Mouse (Mus musculus): ENCODE results near the gene Psmb6.
"Not testable (repeated sequence)": the region's sequence is repeated elsewhere in the genome, so short reads cannot be mapped to it uniquely, and the experiment has no call there.

Gene Psmb6

DNA sequence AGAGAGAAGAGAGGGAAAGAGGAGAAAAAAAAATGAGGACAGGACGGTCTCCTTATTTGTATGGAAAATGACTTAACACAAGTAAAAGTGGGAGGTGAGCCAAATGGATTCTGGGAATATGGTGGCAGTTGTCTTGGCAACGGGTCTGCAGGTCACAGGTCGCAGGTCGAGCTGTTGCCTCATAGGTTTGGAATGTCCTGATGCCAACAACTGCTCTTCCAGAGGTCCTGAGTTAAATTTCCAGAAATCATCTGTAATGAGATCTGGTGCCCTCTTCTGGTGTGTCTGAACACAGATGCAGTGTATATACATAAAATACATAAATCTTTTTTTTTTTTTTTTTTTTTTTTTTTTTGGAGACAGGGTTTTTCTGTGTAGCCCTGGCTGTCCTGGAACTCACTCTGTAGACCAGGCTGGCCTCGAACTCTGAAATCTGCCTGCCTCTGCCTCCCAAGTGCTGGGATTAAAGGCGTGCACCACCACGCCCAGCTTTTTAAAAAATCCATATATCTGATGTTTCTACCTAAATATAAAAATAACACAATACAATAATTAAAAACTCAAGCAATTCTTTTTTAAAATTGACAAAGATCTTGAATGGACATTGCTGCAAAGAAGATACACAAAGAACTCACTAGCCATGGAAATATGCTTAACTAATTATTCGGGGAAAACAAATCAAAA, 1.7 kb upstream of the Psmb6 start:
- DNase-seq (ENCODE audit: low read depth in 1 of 2, low spot score in 2 of 2): not testable (repeated sequence)

DNA sequence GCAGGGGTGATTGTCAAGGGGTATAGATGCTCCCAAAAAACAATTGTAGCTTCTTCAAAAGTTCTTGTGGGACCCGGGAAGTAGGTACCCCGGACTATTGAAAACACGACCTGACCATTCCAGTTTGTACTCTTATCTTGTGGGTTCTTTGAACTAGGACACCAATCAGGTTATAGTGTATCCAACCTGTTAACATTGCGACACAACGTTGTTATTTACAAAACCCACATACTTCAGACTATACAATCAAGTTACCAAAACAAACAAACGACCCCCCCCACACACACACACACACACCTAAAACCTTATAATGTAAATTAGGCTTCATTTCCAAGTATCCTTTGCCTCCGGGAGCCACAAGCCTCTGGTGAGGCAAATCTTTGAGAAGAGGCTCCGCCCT, 385 bp upstream of the Psmb6 start:
- no peak for DNase-seq (ENCODE audit: low read depth in 1 of 2, low spot score in 2 of 2)

DNA sequence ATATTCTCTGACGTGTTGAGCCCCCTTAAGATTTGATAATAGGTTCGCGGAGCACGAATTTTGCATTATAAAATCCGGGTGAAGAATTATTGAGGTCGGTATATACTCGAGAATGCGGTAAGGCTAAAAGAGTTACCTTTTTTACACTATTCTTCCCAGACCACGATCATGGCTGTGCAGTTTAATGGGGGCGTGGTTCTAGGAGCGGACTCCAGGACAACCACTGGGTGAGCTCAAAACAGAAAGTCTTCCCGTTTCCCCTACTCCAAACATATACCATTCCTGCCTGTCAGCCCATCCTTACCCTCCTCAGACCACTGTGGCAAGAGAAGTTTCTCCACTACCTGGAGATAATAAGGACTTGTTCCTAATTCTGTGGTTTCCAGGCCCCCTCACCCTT, 559 bp downstream of the Psmb6 start:
- no peak for DNase-seq (ENCODE audit: low read depth in 1 of 2, low spot score in 2 of 2)

DNA sequence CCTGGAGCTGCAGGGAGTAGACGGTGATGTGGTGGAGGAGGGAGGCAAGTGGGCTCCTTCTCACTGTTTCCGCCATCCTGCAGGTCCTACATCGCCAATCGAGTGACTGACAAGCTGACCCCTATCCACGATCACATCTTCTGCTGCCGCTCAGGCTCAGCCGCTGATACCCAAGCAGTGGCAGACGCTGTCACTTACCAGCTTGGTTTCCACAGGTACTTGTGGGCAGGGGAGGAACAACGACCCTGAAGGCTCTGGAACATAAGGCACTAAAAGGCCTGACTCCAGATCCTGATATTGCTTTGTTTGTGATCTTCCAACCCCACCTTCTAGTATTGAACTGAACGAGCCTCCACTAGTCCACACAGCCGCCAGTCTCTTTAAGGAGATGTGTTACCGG, 1.0 kb downstream of the Psmb6 start:
- DNase-seq (ENCODE audit: low read depth in 1 of 2, low spot score in 2 of 2): no peak

DNA sequence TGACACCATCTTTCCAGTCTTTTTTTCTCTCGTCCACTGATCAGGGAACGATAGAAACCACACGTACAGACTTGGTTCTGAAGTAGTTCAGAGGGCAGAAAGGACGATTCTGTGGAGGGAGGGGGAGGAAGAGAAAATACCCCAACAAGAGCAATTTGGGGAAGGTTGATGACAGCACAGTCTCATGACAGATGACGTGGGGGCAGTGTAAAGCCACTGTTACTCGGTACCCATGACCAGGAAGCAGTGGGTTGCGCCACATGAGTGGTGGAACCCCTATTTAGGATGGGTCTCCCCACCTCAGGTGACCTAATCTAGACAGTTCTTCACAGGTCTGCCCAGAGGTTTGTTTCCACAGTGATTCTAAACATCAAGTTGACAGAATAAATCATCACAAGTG, 3.4 kb downstream of the Psmb6 start:
- DNase-seq (ENCODE audit: low read depth in 1 of 2, low spot score in 2 of 2): no peak

DNA sequence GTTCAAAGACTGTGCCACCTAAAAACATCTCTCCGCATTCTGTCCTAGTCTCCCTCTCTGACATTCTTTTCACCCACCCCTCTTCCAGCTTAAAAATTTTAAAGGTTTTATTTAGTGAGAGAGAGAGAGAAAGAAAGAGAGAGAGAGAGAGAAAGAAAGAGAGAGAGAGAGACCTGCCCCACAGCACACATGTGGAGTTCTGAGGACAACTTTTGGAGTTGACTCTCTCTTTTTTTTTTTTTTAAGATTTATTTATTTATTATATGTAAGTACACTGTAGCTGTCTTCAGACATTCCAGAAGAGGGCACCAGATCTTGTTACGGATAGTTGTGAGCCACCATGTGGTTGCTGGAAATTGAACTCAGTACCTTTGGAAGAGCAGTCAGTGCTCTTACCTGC, 5.9 kb downstream of the Psmb6 start:
- DNase-seq (ENCODE audit: low read depth in 1 of 2, low spot score in 2 of 2): not testable (repeated sequence)

DNA sequence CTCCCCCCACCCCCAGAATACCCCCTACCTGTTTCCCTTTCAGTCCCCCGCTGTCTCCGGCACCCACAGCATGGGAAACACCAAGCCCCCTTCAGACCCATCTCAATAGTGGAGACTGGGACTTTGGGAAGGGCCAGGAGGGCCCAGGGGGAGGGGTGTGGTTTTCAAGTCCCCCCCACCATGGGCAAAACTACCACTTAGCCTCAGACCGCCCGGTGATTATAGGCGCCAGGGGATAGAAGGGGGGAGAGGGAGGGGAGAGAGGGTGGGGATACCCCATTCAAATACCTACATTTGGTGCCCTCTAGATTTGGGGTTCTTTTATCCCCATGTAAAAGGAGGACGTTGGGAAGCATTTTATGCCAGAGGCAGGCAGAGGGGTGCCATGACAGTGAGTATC, 7.7 kb downstream of the Psmb6 start, which contains the start of gene Gm40193:
Gene Gm40193 (minus strand): TSS at position 101 of the 400 bp plus-strand sequence.
- no peak for DNase-seq (ENCODE audit: low read depth in 1 of 2, low spot score in 2 of 2)

DNA sequence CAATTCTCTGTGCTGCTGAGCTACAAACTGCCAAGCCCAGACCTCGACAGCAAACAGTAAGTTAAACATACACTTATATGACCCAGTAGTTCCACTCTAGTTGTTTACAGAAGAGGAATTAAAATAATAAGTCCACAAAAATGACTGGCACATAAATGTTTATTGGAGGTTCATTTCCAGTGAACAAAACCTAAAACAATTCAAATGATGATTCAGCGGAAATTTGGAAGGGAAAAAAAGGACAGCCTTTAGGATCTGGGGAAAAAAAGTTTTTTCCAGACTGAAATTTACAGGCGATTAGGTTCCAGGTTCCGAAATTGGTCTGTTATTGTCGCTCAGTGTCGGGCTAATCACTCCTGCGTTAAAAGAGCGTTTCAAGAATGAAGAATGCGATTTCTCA, 14.3 kb downstream of the Psmb6 start:
- DNase-seq (ENCODE audit: low read depth in 1 of 2, low spot score in 2 of 2): no peak

DNA sequence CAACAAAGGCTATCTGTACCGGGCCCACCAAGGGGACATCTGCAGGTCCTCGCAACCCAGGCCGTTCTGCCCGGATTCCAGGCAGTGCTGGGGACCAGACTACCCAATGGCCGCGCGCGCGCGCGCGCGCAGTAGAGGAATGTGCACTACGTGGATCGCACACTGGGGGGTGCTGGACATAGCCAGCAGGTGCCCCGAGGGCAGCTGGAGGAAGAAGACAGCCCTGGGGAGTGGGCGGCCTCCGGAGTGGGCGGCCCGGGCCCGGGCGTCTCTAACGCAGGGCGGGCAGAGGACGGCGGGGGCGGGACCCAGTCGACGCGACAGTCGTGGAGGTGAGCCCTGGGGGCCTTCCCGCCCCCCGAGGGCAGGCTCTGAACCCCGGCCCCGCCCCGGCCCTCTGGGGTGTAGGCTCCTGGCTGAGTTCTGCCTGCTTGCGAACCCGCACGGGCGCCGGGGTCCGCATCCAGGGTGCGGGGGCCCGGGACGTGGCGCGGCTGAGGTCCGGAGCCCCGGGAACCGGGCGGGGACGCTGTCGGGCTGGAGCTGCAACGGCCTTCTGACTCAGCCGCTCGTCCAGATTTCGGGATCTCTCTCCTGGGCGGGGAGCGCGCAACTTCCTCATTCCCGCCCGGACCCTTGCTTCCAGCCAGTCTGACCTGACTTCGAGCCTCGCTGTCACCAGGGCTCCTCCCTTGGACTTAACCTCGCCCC, 14.9 kb downstream of the Psmb6 start, which contains the start of gene Pld2:
Gene Pld2 (plus strand): TSS at position 188 of the 711 bp plus-strand sequence.
- DNase-seq (ENCODE audit: low read depth in 1 of 2, low spot score in 2 of 2): peak; percentile 36 to 74

DNA sequence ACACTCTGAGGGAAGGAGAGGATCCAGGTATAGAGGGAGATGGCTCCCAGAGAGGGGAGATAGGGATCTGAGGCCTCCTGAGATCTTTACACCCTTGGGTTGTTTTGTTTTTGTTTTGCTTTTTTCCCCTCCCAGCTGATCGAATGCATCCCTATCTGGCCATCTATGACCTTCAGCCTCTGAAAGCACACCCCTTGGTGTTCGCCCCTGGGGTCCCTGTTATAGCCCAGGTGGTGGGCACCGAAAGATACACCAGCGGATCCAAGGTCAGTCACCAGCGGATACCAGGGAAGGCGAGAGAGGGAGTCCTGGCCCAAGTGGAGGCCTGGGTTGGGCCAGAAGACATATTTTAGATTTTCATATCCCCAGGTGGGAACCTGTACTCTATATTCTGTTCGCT, 15.8 kb downstream of the Psmb6 start:
- no peak for DNase-seq (ENCODE audit: low read depth in 1 of 2, low spot score in 2 of 2)

DNA sequence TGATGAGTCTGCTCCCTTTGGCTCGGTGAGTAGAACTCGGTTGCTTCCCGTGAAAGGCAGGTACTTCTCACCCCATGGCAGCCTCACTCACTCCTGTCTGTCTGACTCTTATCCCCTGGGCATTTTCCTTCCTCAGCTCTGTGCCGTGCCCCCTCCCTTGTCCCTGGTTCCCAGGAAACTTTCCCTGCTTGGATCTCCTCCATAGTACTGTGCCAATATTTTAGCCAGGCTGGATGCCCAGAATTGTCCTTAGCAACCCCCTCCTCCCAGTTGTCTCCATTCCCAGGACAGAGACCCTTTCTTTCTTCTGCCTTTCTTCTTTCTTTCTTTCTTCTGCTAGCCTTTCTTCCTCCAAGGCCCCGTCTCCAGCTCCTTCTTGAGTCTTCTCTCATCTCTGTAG, 16.2 kb downstream of the Psmb6 start:
- DNase-seq (ENCODE audit: low read depth in 1 of 2, low spot score in 2 of 2): no peak

DNA sequence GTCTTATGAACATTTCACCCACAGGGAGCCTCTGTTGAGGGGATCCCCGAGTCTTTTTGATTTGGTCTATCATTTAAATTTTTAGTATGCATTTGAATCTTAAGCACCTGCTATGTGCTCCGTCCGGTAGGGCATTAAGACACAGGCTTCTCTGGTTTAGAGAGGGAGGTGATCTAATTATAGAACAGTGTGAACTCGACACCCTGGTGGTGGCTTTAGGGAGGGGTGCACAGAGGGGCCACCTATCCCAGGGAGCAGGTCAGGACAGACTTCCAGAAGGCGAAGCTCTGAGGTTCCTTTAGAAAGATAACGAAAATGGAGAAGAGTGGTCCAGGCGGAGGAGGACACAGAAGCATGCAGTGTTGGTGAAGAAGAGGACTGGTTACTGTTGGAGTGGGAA, 19.3 kb downstream of the Psmb6 start:
- no peak for DNase-seq (ENCODE audit: low read depth in 1 of 2, low spot score in 2 of 2)

DNA sequence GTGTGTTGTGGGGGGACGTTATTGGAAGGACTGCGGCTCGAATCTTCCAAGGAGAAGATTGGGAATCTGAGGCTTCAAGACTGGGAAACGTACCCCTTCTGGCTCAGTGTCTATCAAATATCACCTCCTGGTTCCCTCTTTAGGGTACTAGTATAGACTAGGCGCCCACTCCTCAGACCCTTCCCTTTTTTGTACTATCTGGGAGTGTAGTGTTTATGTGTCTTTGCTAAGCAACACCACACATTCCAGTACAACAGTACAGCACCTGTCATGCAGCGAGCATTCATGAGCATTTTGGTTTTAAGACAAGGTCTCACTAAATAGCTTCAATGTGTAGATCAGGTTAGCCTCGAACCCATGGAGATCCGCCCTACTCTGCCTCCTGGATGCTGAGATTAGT, 26.4 kb downstream of the Psmb6 start:
- DNase-seq (ENCODE audit: low read depth in 1 of 2, low spot score in 2 of 2): no peak

DNA sequence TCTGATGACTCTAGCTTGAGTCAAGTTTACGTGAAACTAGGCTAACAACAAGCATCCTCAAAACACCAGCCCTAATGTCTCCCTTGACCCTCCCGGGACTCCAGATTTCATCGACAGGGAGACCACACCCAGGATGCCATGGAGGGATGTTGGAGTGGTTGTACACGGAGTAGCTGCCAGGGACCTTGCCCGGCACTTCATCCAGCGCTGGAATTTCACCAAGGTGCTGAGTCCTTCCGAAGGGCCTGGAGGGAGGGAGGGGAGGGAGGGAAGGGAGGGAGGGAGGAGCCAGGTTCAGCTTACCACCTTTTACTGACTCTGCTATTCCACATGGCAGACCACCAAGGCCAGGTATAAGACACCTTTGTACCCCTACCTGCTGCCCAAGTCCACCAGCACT, 28.8 kb downstream of the Psmb6 start:
- no peak for DNase-seq (ENCODE audit: low read depth in 1 of 2, low spot score in 2 of 2)

DNA sequence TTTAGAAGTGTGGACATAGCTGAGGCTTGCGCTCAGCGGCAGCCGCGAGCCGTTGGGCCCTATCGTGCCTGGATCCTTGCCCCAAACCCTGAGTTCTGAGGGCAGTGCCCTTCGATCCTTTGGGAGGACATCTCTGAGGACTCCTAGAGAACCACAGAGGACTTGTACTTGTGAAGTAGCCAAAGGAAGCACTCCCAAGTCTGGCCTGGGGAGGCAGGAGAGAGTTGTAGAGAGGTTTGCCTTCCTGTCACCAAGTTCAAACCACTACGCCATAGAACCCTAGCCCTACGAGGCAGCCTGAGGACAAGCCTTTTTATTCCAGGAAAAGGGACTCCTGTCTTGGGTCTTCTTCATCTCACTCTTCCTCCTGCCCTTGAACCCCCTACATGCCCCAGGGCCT, 32.4 kb downstream of the Psmb6 start:
- DNase-seq (ENCODE audit: low read depth in 1 of 2, low spot score in 2 of 2): no peak

DNA sequence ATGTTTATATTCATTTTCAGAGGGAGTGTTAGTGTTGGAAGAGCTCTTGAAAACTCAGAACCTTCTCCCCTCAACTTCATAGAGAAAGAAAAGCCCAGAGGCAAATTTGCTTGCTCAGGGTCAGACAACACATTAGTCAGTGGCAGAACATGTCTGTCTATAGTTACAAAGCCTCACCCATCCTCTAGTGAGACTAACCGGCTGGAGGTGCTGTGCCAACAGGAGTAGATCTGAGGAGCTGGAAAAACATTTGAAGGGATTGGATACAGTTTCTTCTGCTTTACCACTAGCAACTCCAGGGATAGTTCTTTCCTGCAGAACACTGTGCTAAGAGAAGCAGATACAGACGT, 36.7 kb downstream of the Psmb6 start:
- DNase-seq (ENCODE audit: low read depth in 1 of 2, low spot score in 2 of 2): no peak

DNA sequence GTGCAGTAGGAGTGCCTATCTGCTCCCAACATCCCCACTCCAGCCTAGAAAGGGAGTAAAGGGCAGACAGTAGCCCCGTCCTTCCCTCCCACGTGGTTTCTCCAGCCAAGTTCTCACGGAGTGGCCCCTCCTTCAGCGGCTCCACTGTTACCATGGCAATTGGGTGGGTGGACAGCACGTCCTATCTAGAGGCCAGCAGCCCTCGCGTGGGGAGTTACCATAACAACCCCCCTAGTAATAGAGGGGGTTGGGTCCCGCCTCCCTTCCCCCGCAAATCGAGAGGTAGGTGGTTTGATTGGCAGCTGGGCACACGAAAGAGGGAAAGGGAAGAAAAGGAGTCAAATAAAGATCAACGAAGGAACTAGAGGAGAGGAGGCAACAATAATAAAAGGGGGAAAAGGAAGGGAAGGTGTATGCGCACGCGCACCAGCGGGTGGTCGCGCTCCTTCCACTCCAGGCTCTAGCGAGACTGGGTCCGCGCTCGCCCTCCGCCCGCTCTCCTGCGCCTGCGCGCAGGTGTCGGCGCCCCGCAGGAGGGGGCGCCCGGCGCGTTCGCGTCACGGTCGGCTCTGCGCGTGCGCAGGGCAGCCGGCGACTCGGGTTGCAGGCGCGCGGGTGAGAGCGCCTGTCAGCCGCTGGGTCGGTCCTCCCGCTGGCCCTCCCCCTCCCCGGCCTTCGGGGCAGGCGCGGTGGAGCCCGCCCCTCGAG, 37.3 kb downstream of the Psmb6 start, which contains the start of gene Mink1:
Gene Mink1 (plus strand): TSS at position 595 of the 708 bp plus-strand sequence.
- DNase-seq (ENCODE audit: low read depth in 1 of 2, low spot score in 2 of 2): peak in 1 of 2 experiments; percentile 51

DNA sequence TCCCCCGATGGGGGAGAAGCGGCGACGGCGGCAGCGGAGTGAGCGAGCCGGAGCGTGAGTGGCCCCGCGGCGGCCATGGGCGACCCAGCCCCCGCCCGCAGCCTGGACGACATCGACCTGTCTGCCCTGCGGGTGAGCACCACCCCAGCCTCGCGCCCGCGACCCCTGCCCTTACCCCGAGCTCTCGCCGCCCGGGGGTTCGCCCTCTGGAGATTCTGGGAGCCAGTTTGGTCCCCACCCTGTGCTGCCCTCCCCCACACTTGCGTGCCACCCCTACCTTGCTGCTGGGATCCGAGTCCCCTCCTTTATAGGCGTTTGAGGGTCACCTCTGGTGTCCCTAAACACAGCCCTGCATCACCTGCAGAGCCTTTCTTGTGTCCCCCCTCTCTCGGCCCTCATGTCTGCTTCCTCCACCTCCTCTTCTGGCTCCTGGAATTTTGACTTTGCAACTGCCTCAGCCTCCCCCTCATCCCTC, 37.9 kb downstream of the Psmb6 start:
- no peak for DNase-seq (ENCODE audit: low read depth in 1 of 2, low spot score in 2 of 2)

DNA sequence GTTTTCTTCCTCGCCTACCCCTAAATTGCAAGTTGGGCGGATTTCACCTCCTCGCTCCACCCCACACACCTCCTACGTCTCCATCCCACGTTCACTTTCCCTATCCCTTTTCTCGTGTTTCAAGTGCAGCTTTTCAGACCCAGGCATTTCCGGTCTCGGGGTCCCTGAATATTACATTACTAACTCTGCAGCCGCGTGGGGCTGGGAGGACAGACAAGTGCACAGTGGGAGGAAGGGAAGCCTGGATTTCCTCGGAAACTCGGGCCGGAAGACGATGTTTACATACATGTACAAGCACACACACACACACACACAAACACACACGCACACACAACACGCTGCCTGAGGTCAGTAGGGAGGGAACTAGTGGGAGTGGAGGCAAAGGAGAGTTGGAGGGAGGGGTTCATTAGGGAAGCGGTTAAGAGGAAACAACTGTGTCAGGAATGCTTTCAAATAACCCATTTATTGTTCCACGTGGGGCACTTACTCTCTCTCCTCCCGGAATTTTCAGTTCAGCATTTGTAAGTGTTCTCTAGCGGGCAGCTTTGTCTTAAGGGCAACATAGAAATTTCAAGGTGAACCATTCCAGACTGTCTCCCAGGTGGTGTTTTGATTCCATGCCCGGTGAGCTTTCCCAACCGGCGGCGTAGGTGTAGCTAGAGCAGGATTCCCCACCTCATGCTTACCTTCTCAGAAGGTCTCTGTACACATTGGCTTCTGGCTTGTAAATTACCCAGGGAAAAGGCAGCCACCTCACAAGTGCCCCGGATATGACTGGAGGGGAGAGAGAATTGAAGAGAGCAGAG, 38.5 kb downstream of the Psmb6 start:
- no peak for DNase-seq (ENCODE audit: low read depth in 1 of 2, low spot score in 2 of 2)

DNA sequence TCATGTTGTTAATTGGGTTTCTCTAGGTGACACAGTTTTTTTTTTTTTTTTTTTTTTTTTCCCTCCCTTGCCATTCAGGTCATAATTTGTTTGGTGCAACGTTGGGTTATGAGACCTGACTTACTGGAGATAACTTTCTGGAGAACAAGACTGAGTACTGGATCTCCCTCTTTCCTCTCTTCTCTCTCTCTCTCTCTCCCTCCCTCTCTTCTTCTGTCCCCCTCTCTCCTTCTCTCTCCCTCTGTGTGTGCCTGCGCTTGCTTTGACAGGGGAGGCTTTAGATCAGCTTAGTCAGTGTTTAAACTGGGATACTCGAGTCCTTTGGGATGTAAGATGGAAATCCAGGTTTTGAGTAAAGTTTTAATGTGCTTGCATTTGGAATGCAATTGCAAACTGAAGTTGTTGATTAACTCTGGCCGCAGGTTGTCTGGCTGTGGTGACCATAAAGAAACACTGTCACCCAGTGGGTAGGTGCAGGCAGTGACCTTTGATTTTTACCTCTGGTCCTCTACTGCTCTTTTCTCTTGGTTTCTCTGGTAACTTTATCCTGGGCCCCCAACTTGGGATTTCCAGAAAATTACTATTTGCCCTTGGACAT, 39.2 kb downstream of the Psmb6 start:
- DNase-seq (ENCODE audit: low read depth in 1 of 2, low spot score in 2 of 2): no peak

DNA sequence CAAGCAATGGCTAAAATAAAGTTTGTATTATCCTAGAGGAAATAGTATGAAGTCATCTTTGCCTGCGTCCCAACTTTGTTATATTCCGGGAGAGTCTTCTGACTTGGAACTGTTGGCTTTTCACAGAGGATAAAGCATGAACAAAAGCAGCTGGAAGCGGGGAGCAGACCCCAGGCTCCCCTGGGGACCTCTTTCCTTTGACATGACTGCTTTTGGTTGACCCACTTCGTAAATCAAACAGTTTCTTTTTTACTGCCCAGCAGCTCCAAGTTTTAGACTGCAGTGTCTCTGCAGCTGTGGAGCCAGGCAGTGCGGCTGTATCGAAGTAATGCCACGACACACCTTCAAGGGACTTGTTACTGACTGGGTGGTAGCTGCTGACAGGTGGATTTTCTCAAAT, 41.4 kb downstream of the Psmb6 start:
- DNase-seq (ENCODE audit: low read depth in 1 of 2, low spot score in 2 of 2): no peak

Data from monocyte, adult 2 months (primary cell).